Mouse (Mus musculus) intestine, embryonic 16.5 days (tissue): ENCODE measurements around the gene Sesn3. TPM values are rescaled to one million over a fixed set of nuclear protein-coding genes. Genes with fewer than 3 reads are reported as not detected.

Source experiments
- ATAC-seq: fragments of 200-750 bp; cut with Nextera tagmentation; 2 replicates; pipeline ENCODE4 v1.8.0; 2017; ENCODE audit warnings: moderate TSS enrichment, moderate library complexity
- H3K27ac ChIP-seq: fragments of 300-500 bp; sonication (generic); 2 replicates; pipeline ENCODE4 v1.5.1; 2014; ENCODE audit warnings: mild to moderate bottlenecking, low read length
- H3K27me3 ChIP-seq: fragments of 300-500 bp; sonication (generic); replicated peaks from 2 replicates; pipeline ENCODE4 v1.6.1; 2014; ENCODE audit warnings: low read length, control low read depth, mixed read lengths; ENCODE audit not compliant: control insufficient read depth, insufficient read depth
- H3K36me3 ChIP-seq: fragments of 300-500 bp; sonication (generic); 2 replicates; pipeline ENCODE4 v1.6.1; 2014; ENCODE audit warnings: low read length, control low read depth; ENCODE audit not compliant: control insufficient read depth, insufficient read depth
- H3K4me1 ChIP-seq: fragments of 300-500 bp; sonication (generic); 2 replicates; pipeline ENCODE4 v1.6.1; 2014; ENCODE audit warnings: low read length, control low read depth, mixed read lengths; ENCODE audit not compliant: control insufficient read depth, insufficient read depth
- H3K4me2 ChIP-seq: fragments of 300-500 bp; sonication (generic); 2 replicates; pipeline ENCODE4 v1.6.1; 2014; ENCODE audit warnings: low read depth, low read length, control low read depth
- H3K4me3 ChIP-seq: fragments of 300-500 bp; sonication (generic); 2 replicates; pipeline ENCODE4 v1.5.1; 2014; ENCODE audit warnings: mild to moderate bottlenecking, low read length
- H3K9ac ChIP-seq: fragments of 300-500 bp; sonication (generic); 2 replicates; pipeline ENCODE4 v1.6.1; 2014; ENCODE audit warnings: low read depth, low read length
- H3K9me3 ChIP-seq: fragments of 300-500 bp; sonication (generic); 2 replicates; pipeline ENCODE4 v1.6.1; 2016; ENCODE audit warnings: low read length, control low read depth; ENCODE audit not compliant: control insufficient read depth
- WGBS: fragments of 180-500 bp; shearing (Covaris S2); extraction: QIAGEN DNeasy Blood & Tissue Kit; methylation state at CpG from one replicate; pipeline ENCODE4 v1.1.7; 2014; 5-methylcytosine and 5-hydroxymethylcytosine counted together
- polyA plus RNA-seq: library from polyadenylated mRNA; unstranded; fragments of >200 nt; fragmentation: Nextera tagmentation; extraction: Ambion mirVana; gene quantifications from 2 replicates; pipeline ENCODE4 v1.2.1, GENCODE M21; 2015

Sesn3 gene
- polyA plus RNA-seq, 1 experiment from 2014 or later, result 10.6 TPM

GRCm38 (mm10) chr9:14247480-14248208 lies 27.2 kb upstream of the Sesn3 start:
- no peak overlapping the region for H3K4me2 ChIP-seq
- no peaks in the 10 kb centered on the region for H3K9me3 ChIP-seq
- ATAC-seq, result no peak
- 56% methylated on average over 12 of the region's 12 CpGs for WGBS
- H3K27me3 ChIP-seq, result no peaks in the 10 kb centered on the region
- 0 out of 2 replicates have a peak overlapping the region, but pooled peaks have one; percentile 3 for H3K27ac ChIP-seq
- peaks cover 8% of the 10 kb centered on the region for H3K4me1 ChIP-seq
- H3K4me3 ChIP-seq, result no peak overlapping the region
- no peak overlapping the region for H3K9ac ChIP-seq
- no peaks in the 10 kb centered on the region for H3K36me3 ChIP-seq

- no peak overlapping the region for H3K4me2 ChIP-seq
- no peak overlapping the region for H3K4me3 ChIP-seq
- H3K27ac ChIP-seq, result 0 out of 2 replicates have a peak overlapping the region, but pooled peaks have one; percentile 3
- 83% methylated on average over 3 of the region's 3 CpGs for WGBS
- no peaks in the 10 kb centered on the region for H3K27me3 ChIP-seq
- H3K4me1 ChIP-seq, result peaks cover 8% of the 10 kb centered on the region
- ATAC-seq, result no peak
- H3K9ac ChIP-seq, result no peak overlapping the region
- no peaks in the 10 kb centered on the region for H3K36me3 ChIP-seq
- no peaks in the 10 kb centered on the region for H3K9me3 ChIP-seq
Observed at GRCm38 (mm10) chr9:14248209-14248596, 26.7 kb upstream of the Sesn3 start.

- ATAC-seq, result peak; percentile 53; the same call in 1 of the 2 replicates
- Histone ChIP-seq H3K9ac (no peak overlapping the region), H3K4me2 (no peak overlapping the region), H3K36me3 (no peaks in the 10 kb centered on the region), H3K9me3 (no peaks in the 10 kb centered on the region), H3K27me3 (no peaks in the 10 kb centered on the region), H3K4me3 (no peak overlapping the region), H3K27ac (no peak overlapping the region), H3K4me1 (no peaks in the 10 kb centered on the region)
- 36% methylated on average over 3 of the region's 3 CpGs for WGBS
Observed at GRCm38 (mm10) chr9:14261150-14261549, 13.7 kb upstream of the Sesn3 start.

GRCm38 (mm10) chr9:14262568-14262972 lies 12.3 kb upstream of the Sesn3 start:
- ATAC-seq, result no peak
- Histone ChIP-seq H3K27ac (no peak overlapping the region), H3K4me3 (no peak overlapping the region), H3K27me3 (no peaks in the 10 kb centered on the region), H3K4me2 (no peak overlapping the region), H3K9ac (no peak overlapping the region), H3K4me1 (no peaks in the 10 kb centered on the region), H3K9me3 (no peaks in the 10 kb centered on the region), H3K36me3 (no peaks in the 10 kb centered on the region)
- WGBS, result 67% methylated on average over 4 of the region's 4 CpGs

GRCm38 (mm10) chr9:14266470-14266869 lies 8.4 kb upstream of the Sesn3 start:
- H3K4me2 ChIP-seq, result no peak overlapping the region
- H3K9ac ChIP-seq, result no peak overlapping the region
- H3K4me3 ChIP-seq, result no peak overlapping the region
- 19% methylated on average over 2 of the region's 2 CpGs for WGBS
- no peaks in the 10 kb centered on the region for H3K36me3 ChIP-seq
- no peaks in the 10 kb centered on the region for H3K4me1 ChIP-seq
- no peaks in the 10 kb centered on the region for H3K9me3 ChIP-seq
- no peaks in the 10 kb centered on the region for H3K27me3 ChIP-seq
- H3K27ac ChIP-seq, result no peak overlapping the region
- ATAC-seq, result no peak

GRCm38 (mm10) chr9:14268578-14268977 lies 6.3 kb upstream of the Sesn3 start:
- Histone ChIP-seq H3K27me3 (no peaks in the 10 kb centered on the region), H3K9ac (no peak overlapping the region), H3K4me3 (no peak overlapping the region), H3K4me2 (no peak overlapping the region), H3K36me3 (no peaks in the 10 kb centered on the region), H3K9me3 (no peaks in the 10 kb centered on the region), H3K4me1 (no peaks in the 10 kb centered on the region), H3K27ac (no peak overlapping the region)
- WGBS, result 75% methylated on average over 2 of the region's 2 CpGs
- ATAC-seq, result no peak

GRCm38 (mm10) chr9:14272921-14273320 lies 1.9 kb upstream of the Sesn3 start:
- H3K4me3 ChIP-seq, result no peak overlapping the region
- H3K36me3 ChIP-seq, result no peaks in the 10 kb centered on the region
- no peaks in the 10 kb centered on the region for H3K27me3 ChIP-seq
- H3K9ac ChIP-seq, result no peak overlapping the region
- H3K4me1 ChIP-seq, result peaks cover 11% of the 10 kb centered on the region
- no peak for ATAC-seq
- H3K9me3 ChIP-seq, result no peaks in the 10 kb centered on the region
- WGBS, result 62% methylated on average over 1 of the region's 1 CpGs
- H3K4me2 ChIP-seq, result no peak overlapping the region
- H3K27ac ChIP-seq, result no peak overlapping the region

- WGBS, result 37% methylated on average over 5 of the region's 5 CpGs
- ATAC-seq, result no peak
- Histone ChIP-seq H3K4me3 (peak overlapping the region; percentile 41; the same call in 1 of the 2 replicates), H3K4me1 (peaks cover 11% of the 10 kb centered on the region), H3K36me3 (no peaks in the 10 kb centered on the region), H3K9ac (peak overlapping the region; percentile 66; the same call in 1 of the 2 replicates), H3K27me3 (no peaks in the 10 kb centered on the region), H3K9me3 (no peaks in the 10 kb centered on the region), H3K4me2 (peak overlapping the region; percentile 66), H3K27ac (peak overlapping the region; percentile 95; the same call in 1 of the 2 replicates)
Observed at GRCm38 (mm10) chr9:14274586-14274985, 281 bp upstream of the Sesn3 start.

- Histone ChIP-seq H3K4me3 (peak overlapping the region; percentile 95), H3K27ac (peak overlapping the region; percentile 95), H3K27me3 (no peaks in the 10 kb centered on the region), H3K4me1 (peaks cover 11% of the 10 kb centered on the region), H3K9me3 (no peaks in the 10 kb centered on the region), H3K9ac (peak overlapping the region; percentile 90), H3K4me2 (peak overlapping the region; percentile 72), H3K36me3 (no peaks in the 10 kb centered on the region)
- ATAC-seq, result peak; percentile 99
- WGBS, result under 1% methylated on average over 53 of the region's 54 CpGs
Observed at GRCm38 (mm10) chr9:14275792-14276480, 1.1 kb downstream of the Sesn3 start.
